In genomic region chr4:123957492-123957808, GRCm38 (mm10) we compare ENCODE assay signal across 13 mouse cellular contexts. TPM values are rescaled to one million over a fixed set of nuclear protein-coding genes. Genes with fewer than 3 reads are reported as not detected.
A peak's percentile ranks its signal among the peaks of the same experiment; 100 is the strongest.
DNase-seq lines count a peak whose midpoint lies in the region; ATAC-seq and TF ChIP-seq lines count a peak whose summit lies in the region.
"Had no signal": no experiment of that assay in that cellular context is flagged by ENCODE, and none has a peak within 500 bp of the region (broad histone marks: within the 10 kb centered on the region; RNA-seq: fewer than 3 reads in every experiment).

No protein-coding gene starts in this region.

- peak overlapping the region; percentile 55 for H3K4me2 ChIP-seq in heart, embryonic 16.5 days (ENCODE audit: low read depth, low read length)
- H3K4me2 ChIP-seq in forebrain, embryonic 12.5 days: peak overlapping the region; percentile 46; the same call in 1 of the 2 replicates
- H3K4me2 ChIP-seq in intestine, postnatal 0 days (replicated peaks; ENCODE audit: low read depth): peak overlapping the region; percentile 51
- peak overlapping the region; percentile 28; the same call in 1 of the 2 replicates for H3K4me2 ChIP-seq in midbrain, postnatal 0 days (ENCODE audit: low read depth, low read length, poor library complexity, severe bottlenecking)

- 0 out of 2 replicates have a peak, but pooled peaks cover 3% of the 10 kb centered on the region for H3K4me1 ChIP-seq in heart, embryonic 16.5 days (ENCODE audit: control insufficient read depth, insufficient read depth, low read length)
- peaks cover 4% of the 10 kb centered on the region; the same call in 1 of the 2 replicates for H3K4me1 ChIP-seq in heart, adult 2 months (ENCODE audit: control insufficient read depth, insufficient read depth, low read length)
- peaks cover 12% of the 10 kb centered on the region; the same call in 1 of the 2 replicates for H3K4me1 ChIP-seq in forebrain, embryonic 12.5 days
- no peaks in the 10 kb centered on the region; the same call in 1 of the 2 replicates for H3K4me1 ChIP-seq in intestine, postnatal 0 days (replicated peaks; ENCODE audit: control insufficient read depth, insufficient read depth, low read length)
- H3K4me1 ChIP-seq in midbrain, postnatal 0 days (ENCODE audit: insufficient read depth, low read length): no peaks in the 10 kb centered on the region

- H3K36me3 ChIP-seq in heart, embryonic 16.5 days (ENCODE audit: control insufficient read depth, insufficient read depth): no peaks in the 10 kb centered on the region
- no peaks in the 10 kb centered on the region for H3K36me3 ChIP-seq in heart, adult 2 months (ENCODE audit: control insufficient read depth, insufficient read depth, low read length)
- H3K36me3 ChIP-seq in forebrain, embryonic 12.5 days (replicated peaks): no peaks in the 10 kb centered on the region
- no peaks in the 10 kb centered on the region for H3K36me3 ChIP-seq in intestine, postnatal 0 days (ENCODE audit: control insufficient read depth, insufficient read depth)
- no peaks in the 10 kb centered on the region for H3K36me3 ChIP-seq in midbrain, postnatal 0 days (ENCODE audit: insufficient read depth, low read length)

- no peak overlapping the region for H3K9ac ChIP-seq in heart, embryonic 16.5 days (ENCODE audit: low read length)
- H3K9ac ChIP-seq in heart, adult 2 months (ENCODE audit: low read depth, low read length): no peak overlapping the region
- H3K9ac ChIP-seq in forebrain, embryonic 12.5 days: peak overlapping the region; percentile 3; the same call in 1 of the 2 replicates
- no peak overlapping the region for H3K9ac ChIP-seq in intestine, postnatal 0 days (ENCODE audit: low read depth, low read length)
- H3K9ac ChIP-seq in midbrain, postnatal 0 days (replicated peaks; ENCODE audit: low read length, poor library complexity, severe bottlenecking): no peak overlapping the region

- 57% methylated on average over 4 of the region's 4 CpGs for WGBS in heart, embryonic 16.5 days
- 62% methylated on average over 4 of the region's 4 CpGs for WGBS in heart, adult 2 months
- 53% methylated on average over 4 of the region's 4 CpGs for WGBS in forebrain, embryonic 12.5 days
- 62% methylated on average over 4 of the region's 4 CpGs for WGBS in intestine, postnatal 0 days
- 60% methylated on average over 4 of the region's 4 CpGs for WGBS in midbrain, postnatal 0 days

- intact Hi-C loops in heart, adult 2 months (cut with DNase I): loop anchor here (10.0 kb wide), 1 partner anchor 267 kb away; no protein-coding TSS in a partner anchor

- no peak for TF ChIP-seq CTCF in heart, adult 2 months (IDR thresholded peaks at IDR 0.05)
- TF ChIP-seq CTCF in intestine, postnatal 0 days (IDR thresholded peaks at IDR 0.05; ENCODE audit: low read depth): no peak
- TF ChIP-seq CTCF in midbrain, postnatal 0 days (IDR thresholded peaks at IDR 0.05): no peak

- H3K27me3 ChIP-seq in heart, embryonic 16.5 days (ENCODE audit: control insufficient read depth, insufficient read depth, low read length): peaks cover 8% of the 10 kb centered on the region
- peaks cover 2% of the 10 kb centered on the region; the same call in 1 of the 2 replicates for H3K27me3 ChIP-seq in heart, adult 2 months (ENCODE audit: control insufficient read depth, insufficient read depth, low read length)
- peaks cover 40% of the 10 kb centered on the region for H3K27me3 ChIP-seq in forebrain, embryonic 12.5 days
- H3K27me3 ChIP-seq in intestine, postnatal 0 days (replicated peaks; ENCODE audit: control insufficient read depth, insufficient read depth, low read length): 0 out of 2 replicates have a peak, but pooled peaks cover 6% of the 10 kb centered on the region
- no peaks in the 10 kb centered on the region for H3K27me3 ChIP-seq in midbrain, postnatal 0 days (ENCODE audit: insufficient read depth, low read length)

- H3K79me2 ChIP-seq in heart, adult 2 months (replicated peaks; ENCODE audit: control insufficient read depth, insufficient read depth, low read length): no peaks in the 10 kb centered on the region

- TF ChIP-seq EP300 in heart, adult 2 months (IDR thresholded peaks at IDR 0.05; ENCODE audit: insufficient read depth, low read depth, low read length): no peak

- DNase-seq in heart, adult 2 months: no peak
- no peak for DNase-seq in midbrain, postnatal 0 days (ENCODE audit: low spot score)
- DNase-seq in c-Kit-positive CD71-positive TER-119-positive erythroid progenitor cells, embryonic 14.5 days (ENCODE audit: low spot score): no peak
- DNase-seq in kidney, postnatal 14 days: no peak
- DNase-seq in kidney, adult 11 months: no peak

- no peak overlapping the region for H3K27ac ChIP-seq in heart, embryonic 16.5 days (ENCODE audit: low read length)
- no peak overlapping the region for H3K27ac ChIP-seq in heart, adult 2 months
- H3K27ac ChIP-seq in forebrain, embryonic 12.5 days: no peak overlapping the region
- H3K27ac ChIP-seq in intestine, postnatal 0 days (ENCODE audit: low read depth, low read length): no peak overlapping the region
- H3K27ac ChIP-seq in midbrain, postnatal 0 days (ENCODE audit: low read depth, low read length): no peak overlapping the region

- H3K9me3 ChIP-seq in heart, embryonic 16.5 days (replicated peaks; ENCODE audit: control insufficient read depth, low read length): no peaks in the 10 kb centered on the region
- no peaks in the 10 kb centered on the region for H3K9me3 ChIP-seq in forebrain, embryonic 12.5 days
- H3K9me3 ChIP-seq in intestine, postnatal 0 days (ENCODE audit: control insufficient read depth): no peaks in the 10 kb centered on the region
- H3K9me3 ChIP-seq in midbrain, postnatal 0 days (ENCODE audit: low read length): no peaks in the 10 kb centered on the region

- H3K4me3 ChIP-seq in heart, embryonic 16.5 days (ENCODE audit: low read length): no peak overlapping the region
- no peak overlapping the region for H3K4me3 ChIP-seq in heart, adult 2 months
- H3K4me3 ChIP-seq in forebrain, embryonic 12.5 days (replicated peaks): no peak overlapping the region
- no peak overlapping the region for H3K4me3 ChIP-seq in intestine, postnatal 0 days (ENCODE audit: low read depth, low read length)
- H3K4me3 ChIP-seq in midbrain, postnatal 0 days (ENCODE audit: low read depth, low read length): no peak overlapping the region

- ATAC-seq in heart, embryonic 16.5 days (replicated peaks; ENCODE audit: extremely low read depth, insufficient read depth, low FRiP score): no peak
- ATAC-seq in forebrain, embryonic 12.5 days (ENCODE audit: low FRiP score): no peak
- no peak for ATAC-seq in intestine, postnatal 0 days
- no peak for ATAC-seq in midbrain, postnatal 0 days (ENCODE audit: low FRiP score)

- TF ChIP-seq POLR2A in heart, adult 2 months (IDR thresholded peaks at IDR 0.05; ENCODE audit: insufficient read depth, low read depth, low read length): no peak

RNA-seq across cellular contexts. Expression of gene 4930535I16Rik, which starts 39.6 kb away (rescaled TPM):
- polyA plus RNA-seq in heart, embryonic 16.5 days (2015; fragmentation: Nextera tagmentation; extraction: Ambion mirVana): not detected in 2 replicates
- not detected for total RNA-seq in heart, adult 2 months (2021)
- not detected in 2 replicates for polyA plus RNA-seq in heart, adult 2 months (2012; rRNA removed)
- polyA plus RNA-seq in forebrain, embryonic 12.5 days (2016; fragmentation: Nextera tagmentation; extraction: Ambion mirVana): not detected in 2 replicates
- not detected in 2 replicates for polyA plus RNA-seq in intestine, postnatal 0 days (2015; fragmentation: Nextera tagmentation; extraction: Ambion mirVana)
- not detected in 2 replicates for total RNA-seq in midbrain, postnatal 0 days (2014; rRNA removed)
- not detected in 2 replicates for polyA plus RNA-seq in midbrain, postnatal 0 days (2015; fragmentation: Nextera tagmentation; extraction: Ambion mirVana)
- total RNA-seq: adrenal gland, postnatal 25 days; layer of hippocampus, postnatal 36 days had no signal
- polyA plus RNA-seq: cortical plate, adult 2 months; gonadal fat pad, adult 2 months; spleen, adult 2 months had no signal

RNA-seq across cellular contexts. Expression of gene Rragc, which starts 40.2 kb away (rescaled TPM):
- 40.3 and 44.4 TPM in 2 replicates for polyA plus RNA-seq in heart, embryonic 16.5 days (2015; fragmentation: Nextera tagmentation; extraction: Ambion mirVana)
- 10 to 100 TPM; 39.4 to 40.6 TPM for total RNA-seq in heart, adult 2 months (2021)
- polyA plus RNA-seq in heart, adult 2 months (2012; rRNA removed): 29.6 and 45.4 TPM in 2 replicates
- 53.6 and 56.6 TPM in 2 replicates for polyA plus RNA-seq in forebrain, embryonic 12.5 days (2016; fragmentation: Nextera tagmentation; extraction: Ambion mirVana)
- polyA plus RNA-seq in intestine, postnatal 0 days (2015; fragmentation: Nextera tagmentation; extraction: Ambion mirVana): 49.5 and 54.1 TPM in 2 replicates
- total RNA-seq in midbrain, postnatal 0 days (2014; rRNA removed): 38.1 and 55.7 TPM in 2 replicates
- polyA plus RNA-seq in midbrain, postnatal 0 days (2015; fragmentation: Nextera tagmentation; extraction: Ambion mirVana): 39.3 and 41.9 TPM in 2 replicates

RNA-seq across cellular contexts. Expression of gene Mycbp, which starts 52.8 kb away (rescaled TPM):
- polyA plus RNA-seq in heart, embryonic 16.5 days (2015; fragmentation: Nextera tagmentation; extraction: Ambion mirVana): 49.1 and 55.4 TPM in 2 replicates
- 10 to 100 TPM; 24.1 to 24.4 TPM for total RNA-seq in heart, adult 2 months (2021)
- polyA plus RNA-seq in heart, adult 2 months (2012; rRNA removed): 15.3 and 27.8 TPM in 2 replicates
- polyA plus RNA-seq in forebrain, embryonic 12.5 days (2016; fragmentation: Nextera tagmentation; extraction: Ambion mirVana): 49.4 and 50.2 TPM in 2 replicates
- 81.1 and 82.5 TPM in 2 replicates for polyA plus RNA-seq in intestine, postnatal 0 days (2015; fragmentation: Nextera tagmentation; extraction: Ambion mirVana)
- 6.7 and 6.8 TPM in 2 replicates for total RNA-seq in midbrain, postnatal 0 days (2014; rRNA removed)
- polyA plus RNA-seq in midbrain, postnatal 0 days (2015; fragmentation: Nextera tagmentation; extraction: Ambion mirVana): 34.9 and 46.6 TPM in 2 replicates
